Comparison of ENCODE assay signal across 20 mouse cellular contexts in the genomic region with DNA sequence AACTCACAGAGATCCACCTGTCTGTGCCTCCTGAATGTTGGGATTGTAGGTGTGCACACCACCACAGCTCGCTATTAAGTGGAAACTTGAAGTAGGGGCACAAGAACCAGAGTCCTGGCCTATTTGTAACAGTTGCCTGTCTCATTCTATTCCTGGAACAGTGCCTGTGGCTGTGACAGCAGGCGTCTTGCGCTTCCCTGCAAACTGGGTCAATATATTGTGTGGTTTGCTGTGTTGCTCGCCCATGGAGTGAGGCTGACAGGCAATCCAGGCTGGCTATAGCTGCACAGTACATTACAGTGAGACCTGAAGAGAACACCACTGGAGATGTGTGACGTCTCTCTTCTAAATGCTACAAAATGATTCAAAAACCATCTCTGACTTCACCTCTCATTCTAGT. TPM values are rescaled to one million over a fixed set of nuclear protein-coding genes. Genes with fewer than 3 reads are reported as not detected.
DNase-seq lines count a peak whose midpoint lies in the region; ATAC-seq and TF ChIP-seq lines count a peak whose summit lies in the region.
"Had no signal": no experiment of that assay in that cellular context is flagged by ENCODE, and none has a peak within 500 bp of the region (broad histone marks: within the 10 kb centered on the region; RNA-seq: fewer than 3 reads in every experiment).

No protein-coding gene starts in this region.

- peaks cover 20% of the 10 kb centered on the region for H3K36me3 ChIP-seq in forebrain, postnatal 0 days (ENCODE audit: insufficient read depth)
- H3K36me3 ChIP-seq in forebrain, embryonic 13.5 days (ENCODE audit: poor library complexity, severe bottlenecking): peaks cover 58% of the 10 kb centered on the region
- H3K36me3 ChIP-seq: liver, embryonic 15.5 days had no signal

- H3K27me3 ChIP-seq in forebrain, postnatal 0 days (ENCODE audit: insufficient read depth, low read length): no peaks in the 10 kb centered on the region
- no peaks in the 10 kb centered on the region for H3K27me3 ChIP-seq in forebrain, embryonic 13.5 days
- H3K27me3 ChIP-seq: CH12.LX; liver, embryonic 15.5 days; midbrain, embryonic 15.5 days had no signal

- no peak overlapping the region for H3K4me2 ChIP-seq in forebrain, postnatal 0 days (ENCODE audit: low read depth)
- H3K4me2 ChIP-seq in forebrain, embryonic 13.5 days: no peak overlapping the region
- H3K4me2 ChIP-seq: liver, embryonic 15.5 days; midbrain, embryonic 15.5 days had no signal

- no peak overlapping the region for H3K4me3 ChIP-seq in forebrain, postnatal 0 days (ENCODE audit: low read depth, low read length)
- no peak overlapping the region for H3K4me3 ChIP-seq in forebrain, embryonic 13.5 days
- H3K4me3 ChIP-seq in left cerebral cortex, adult 2 months: no peak overlapping the region
- H3K4me3 ChIP-seq: liver, embryonic 15.5 days; megakaryocyte, embryonic 14.5 days; midbrain, embryonic 15.5 days had no signal

- H3K9ac ChIP-seq in forebrain, postnatal 0 days: no peak overlapping the region
- no peak overlapping the region for H3K9ac ChIP-seq in forebrain, embryonic 13.5 days
- H3K9ac ChIP-seq: liver, embryonic 15.5 days; midbrain, embryonic 15.5 days had no signal

- no peak for DNase-seq in forebrain, postnatal 0 days
- no peak for DNase-seq in left cerebral cortex, adult 2 months (ENCODE audit: extremely low spot score in 1 of 2, low spot score in 2 of 2)
- no peak for DNase-seq in left cerebral cortex, adult 11 months (ENCODE audit: low spot score)
- DNase-seq in brain, adult 2 months (ENCODE audit: low read depth, low spot score): peak; percentile 94
- DNase-seq in cerebellum, postnatal 10 days: peak; percentile 59 to 68
- DNase-seq in kidney, postnatal 14 days: no peak
- DNase-seq in B cell, adult 2 months: no peak
- DNase-seq: adrenal gland, adult 2 months; heart, adult 11 months; heart, postnatal 4 days; kidney, adult 9 months; kidney, postnatal 4 days; right cerebral cortex, postnatal 4 days; thymus, postnatal 14 days had no signal

- intact Hi-C loops in left cerebral cortex, adult 2 months (cut with DNase I): loop anchor here (5.0 kb wide), 1 partner anchor 36 kb away; the partner anchor contains the start of gene Rab11fip3

- no peak overlapping the region; the same call in 1 of the 2 replicates for H3K27ac ChIP-seq in forebrain, postnatal 0 days (ENCODE audit: low read depth, low read length)
- no peak overlapping the region for H3K27ac ChIP-seq in forebrain, embryonic 13.5 days
- peak overlapping the region; percentile 73 for H3K27ac ChIP-seq in left cerebral cortex, adult 2 months
- H3K27ac ChIP-seq: liver, embryonic 15.5 days; midbrain, embryonic 15.5 days had no signal

- H3K4me1 ChIP-seq in forebrain, postnatal 0 days (ENCODE audit: insufficient read depth): no peaks in the 10 kb centered on the region
- H3K4me1 ChIP-seq in forebrain, embryonic 13.5 days: peaks cover 3% of the 10 kb centered on the region; the same call in 1 of the 2 replicates
- H3K4me1 ChIP-seq: liver, embryonic 15.5 days; midbrain, embryonic 15.5 days had no signal

- ATAC-seq in forebrain, postnatal 0 days: peak; percentile 47; the same call in 1 of the 2 replicates
- no peak for ATAC-seq in forebrain, embryonic 13.5 days
- ATAC-seq: lung, postnatal 0 days; midbrain, embryonic 15.5 days had no signal

- WGBS in forebrain, postnatal 0 days: 55% methylated on average over 5 of the region's 5 CpGs
- 90% methylated on average over 5 of the region's 5 CpGs for WGBS in forebrain, embryonic 13.5 days

- H3K9me3 ChIP-seq in forebrain, postnatal 0 days (ENCODE audit: low read length): no peaks in the 10 kb centered on the region
- H3K9me3 ChIP-seq in forebrain, embryonic 13.5 days (replicated peaks): no peaks in the 10 kb centered on the region
- H3K9me3 ChIP-seq: liver, embryonic 15.5 days; megakaryocyte, embryonic 14.5 days; midbrain, embryonic 15.5 days had no signal

- TF ChIP-seq CTCF in forebrain, postnatal 0 days (IDR thresholded peaks at IDR 0.05; ENCODE audit: low read depth): no peak
- no peak for TF ChIP-seq CTCF in left cerebral cortex, adult 2 months (IDR thresholded peaks at IDR 0.05)

RNA-seq across cellular contexts. Expression of gene Rab11fip3, which starts 37.8 kb away (rescaled TPM):
- total RNA-seq in forebrain, postnatal 0 days (2014; rRNA removed): 21.5 and 30.0 TPM in 2 replicates
- 11.6 and 15.4 TPM in 2 replicates for polyA plus RNA-seq in forebrain, postnatal 0 days (2015; fragmentation: Nextera tagmentation; extraction: Ambion mirVana)
- 22.7 and 24.4 TPM in 2 replicates for polyA plus RNA-seq in forebrain, embryonic 13.5 days (2015; fragmentation: Nextera tagmentation; extraction: Ambion mirVana)
- total RNA-seq in left cerebral cortex, adult 2 months (2021): 100 to 1,000 TPM; 114 to 119 TPM

RNA-seq across cellular contexts. Expression of gene Capn15, which starts 46.0 kb away (rescaled TPM):
- 24.7 and 24.9 TPM in 2 replicates for total RNA-seq in forebrain, postnatal 0 days (2014; rRNA removed)
- 11.4 and 15.2 TPM in 2 replicates for polyA plus RNA-seq in forebrain, postnatal 0 days (2015; fragmentation: Nextera tagmentation; extraction: Ambion mirVana)
- polyA plus RNA-seq in forebrain, embryonic 13.5 days (2015; fragmentation: Nextera tagmentation; extraction: Ambion mirVana): 16.6 and 17.1 TPM in 2 replicates
- total RNA-seq in left cerebral cortex, adult 2 months (2021): 10 to 100 TPM; 53.9 to 59.3 TPM

RNA-seq across cellular contexts. Expression of gene Decr2, which starts 58.6 kb away (rescaled TPM):
- total RNA-seq in forebrain, postnatal 0 days (2014; rRNA removed): 32.7 and 41.1 TPM in 2 replicates
- polyA plus RNA-seq in forebrain, postnatal 0 days (2015; fragmentation: Nextera tagmentation; extraction: Ambion mirVana): 29.5 and 35.3 TPM in 2 replicates
- 25.8 and 25.9 TPM in 2 replicates for polyA plus RNA-seq in forebrain, embryonic 13.5 days (2015; fragmentation: Nextera tagmentation; extraction: Ambion mirVana)
- 10 to 100 TPM; 28.5 to 31.5 TPM for total RNA-seq in left cerebral cortex, adult 2 months (2021)

Comparison
In these comparisons a context has a peak if more than half of its experiments do, and no peak if none do; other contexts are left out.
1. DNase-seq: peak in brain, adult 2 months (single experiment) and cerebellum, postnatal 10 days (2 of 2); none in forebrain, postnatal 0 days (single experiment), left cerebral cortex, adult 2 months (0 of 2), left cerebral cortex, adult 11 months (single experiment), kidney, postnatal 14 days (single experiment) and B cell, adult 2 months (0 of 2).